Mouse (Mus musculus): ENCODE data around the gene Hdhd5. TPM values are rescaled to one million over a fixed set of nuclear protein-coding genes. Genes with fewer than 3 reads are reported as not detected.

Hdhd5 gene
- polyA plus RNA-seq, 1 experiment: 17.4 TPM

DNA sequence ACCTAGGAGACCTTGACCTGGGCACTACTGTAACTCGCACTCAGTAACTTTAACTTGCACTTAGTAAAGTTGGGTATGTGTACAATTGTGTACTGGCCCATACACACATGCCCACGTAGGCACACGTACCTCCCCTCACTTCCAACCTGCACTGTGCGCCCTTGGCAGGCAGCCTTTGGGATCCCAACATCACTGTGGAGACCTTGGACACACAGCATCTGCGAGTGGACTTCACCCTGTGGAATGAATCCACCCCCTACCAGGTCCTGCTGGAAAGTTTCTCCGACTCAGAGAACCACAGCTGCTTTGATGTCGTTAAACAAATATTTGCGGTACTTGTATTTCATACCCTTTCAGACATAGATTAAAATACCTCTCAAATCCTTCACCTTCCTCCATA lies 55.8 kb downstream of the Hdhd5 start:
- no peak for TF ChIP-seq GATA1 (IDR thresholded peaks at IDR 0.05; ENCODE audit: low read length)

DNA sequence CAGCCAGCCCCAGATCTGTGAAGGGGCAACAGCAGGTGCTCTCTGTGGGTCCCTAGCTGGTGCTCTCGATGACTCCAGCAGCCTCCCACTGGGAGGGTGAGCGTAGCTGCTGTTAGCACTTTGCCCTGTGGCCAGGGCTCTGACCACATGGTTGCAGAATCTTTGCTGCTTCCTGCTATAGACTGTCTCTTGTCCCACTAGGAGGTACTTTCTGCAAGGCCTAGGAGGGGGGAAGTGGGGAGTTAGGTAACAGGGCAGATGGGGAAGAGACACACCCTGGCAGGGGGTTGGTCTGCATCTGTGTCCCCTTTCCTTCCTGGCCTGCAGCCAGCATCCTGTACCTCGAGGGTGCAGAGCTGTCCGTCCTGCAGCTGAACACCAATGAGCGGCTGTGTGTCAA lies 57.7 kb downstream of the Hdhd5 start:
- TF ChIP-seq GATA1 (IDR thresholded peaks at IDR 0.05; ENCODE audit: low read length): no peak

DNA sequence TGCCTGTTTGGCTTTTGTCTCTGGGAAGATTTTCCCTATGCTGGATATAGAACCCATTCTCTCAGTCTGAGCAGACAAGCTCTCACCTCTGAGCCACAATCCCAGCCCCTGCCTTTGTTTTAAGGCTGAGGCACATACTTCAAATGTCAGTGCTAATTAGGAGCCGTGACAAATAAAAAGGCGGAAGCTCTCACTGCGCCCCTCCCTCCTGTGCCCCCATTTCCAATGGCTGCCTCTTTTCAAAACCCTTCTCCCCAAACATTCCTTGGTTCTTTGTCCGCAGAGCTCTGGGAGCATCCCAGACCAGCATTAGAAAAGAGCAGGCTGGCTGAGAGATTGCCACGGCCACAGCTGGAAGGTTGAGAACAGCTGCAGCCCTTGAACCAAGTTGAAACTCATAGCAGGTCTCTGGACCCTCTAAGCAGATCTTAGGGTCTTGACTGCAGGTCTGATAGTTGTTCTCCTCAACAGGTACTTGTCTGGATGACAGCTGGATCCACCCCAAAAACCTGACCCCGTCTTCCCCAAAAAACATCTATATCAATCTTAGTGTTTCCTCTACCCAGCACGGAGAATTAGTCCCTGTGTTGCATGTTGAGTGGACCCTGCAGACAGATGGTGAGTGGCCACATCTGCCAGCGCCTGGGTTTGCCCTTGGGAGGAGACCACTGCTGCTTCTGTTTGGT lies 58.5 kb downstream of the Hdhd5 start:
- no peak for TF ChIP-seq GATA1 (IDR thresholded peaks at IDR 0.05; ENCODE audit: low read length)

DNA sequence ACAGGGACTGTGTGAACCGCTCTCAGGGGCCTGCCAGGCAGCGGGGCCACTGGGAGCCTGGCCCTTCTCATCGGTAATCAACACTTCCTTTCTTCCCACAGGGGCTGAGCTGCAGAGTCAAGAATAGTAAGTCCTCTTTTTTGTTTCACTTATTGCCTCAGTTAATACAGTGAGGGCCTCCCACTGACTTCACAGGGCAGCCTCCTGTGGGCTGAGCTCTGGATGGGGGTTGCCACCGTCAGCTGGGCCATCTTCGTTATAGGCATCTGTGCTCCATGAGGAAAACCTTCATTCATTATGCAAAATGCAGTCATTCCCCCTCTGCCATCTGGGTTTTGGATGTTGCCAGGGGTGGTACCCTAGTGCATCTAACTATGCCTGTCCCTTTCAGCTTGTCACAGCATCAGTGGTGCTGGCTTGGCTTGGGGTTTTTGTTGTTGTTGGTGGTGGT lies 59.1 kb downstream of the Hdhd5 start:
- TF ChIP-seq GATA1 (IDR thresholded peaks at IDR 0.05; ENCODE audit: low read length): no peak

DNA sequence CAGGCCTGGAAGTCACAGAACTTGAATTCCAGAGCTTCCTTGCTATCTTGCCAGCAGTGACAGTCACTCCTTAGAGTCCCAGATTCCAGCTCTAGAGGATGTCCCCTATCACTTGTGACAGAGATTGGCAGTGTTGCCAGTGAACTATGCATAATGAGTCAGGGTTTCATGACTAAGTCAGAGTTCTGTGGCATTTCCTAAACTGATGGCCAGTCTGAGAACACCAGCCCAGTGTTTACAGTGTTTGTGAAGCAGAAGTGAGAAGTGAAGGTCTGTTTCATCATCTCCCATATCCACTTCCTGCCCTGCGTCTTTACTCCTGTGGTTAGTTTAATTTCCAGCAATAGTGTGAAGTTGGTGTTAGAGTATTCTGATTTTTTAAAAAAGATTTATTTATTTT lies 60.5 kb downstream of the Hdhd5 start:
- no peak for TF ChIP-seq GATA1 (IDR thresholded peaks at IDR 0.05; ENCODE audit: low read length)

DNA sequence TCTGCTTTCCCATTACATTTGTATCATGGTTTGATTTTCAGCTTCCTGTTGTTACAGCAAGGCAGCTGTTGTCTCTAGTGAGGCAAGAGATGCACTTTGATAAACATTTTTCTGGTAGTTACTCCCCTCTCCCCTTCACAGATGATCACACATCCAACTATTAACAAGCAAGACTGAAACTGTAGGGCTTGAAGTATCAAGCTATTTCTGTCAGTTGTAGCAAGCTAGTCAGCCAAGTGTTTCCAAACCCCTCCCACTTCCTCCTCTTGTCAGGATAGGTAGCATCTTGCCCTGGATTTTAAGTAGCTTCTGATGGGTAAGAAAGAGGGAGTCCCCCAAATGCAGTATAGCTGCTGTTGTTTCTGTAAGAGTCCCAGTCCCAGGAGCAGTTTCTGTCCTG lies 61.3 kb downstream of the Hdhd5 start:
- TF ChIP-seq GATA1 (IDR thresholded peaks at IDR 0.05; ENCODE audit: low read length): no peak

DNA sequence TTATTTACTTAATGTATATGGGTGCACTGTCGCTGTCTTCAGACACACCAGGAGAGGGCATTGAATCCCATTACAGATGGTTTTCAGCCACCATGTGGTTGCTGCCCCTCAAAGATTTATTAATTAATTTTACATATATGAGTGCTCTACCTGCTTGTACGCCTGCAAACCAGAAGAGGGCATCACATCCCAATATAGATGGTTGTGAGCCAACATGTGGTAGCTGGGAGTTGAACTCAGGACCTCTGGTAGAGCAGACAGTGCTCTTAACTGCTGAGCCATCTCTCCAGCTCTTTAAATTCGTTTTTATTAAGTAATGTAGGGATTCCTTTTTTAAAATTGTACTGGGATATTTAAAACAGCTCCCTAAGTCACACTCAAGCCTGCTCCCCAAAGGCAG lies 61.9 kb downstream of the Hdhd5 start:
- TF ChIP-seq GATA1 (IDR thresholded peaks at IDR 0.05; ENCODE audit: low read length): no peak

DNA sequence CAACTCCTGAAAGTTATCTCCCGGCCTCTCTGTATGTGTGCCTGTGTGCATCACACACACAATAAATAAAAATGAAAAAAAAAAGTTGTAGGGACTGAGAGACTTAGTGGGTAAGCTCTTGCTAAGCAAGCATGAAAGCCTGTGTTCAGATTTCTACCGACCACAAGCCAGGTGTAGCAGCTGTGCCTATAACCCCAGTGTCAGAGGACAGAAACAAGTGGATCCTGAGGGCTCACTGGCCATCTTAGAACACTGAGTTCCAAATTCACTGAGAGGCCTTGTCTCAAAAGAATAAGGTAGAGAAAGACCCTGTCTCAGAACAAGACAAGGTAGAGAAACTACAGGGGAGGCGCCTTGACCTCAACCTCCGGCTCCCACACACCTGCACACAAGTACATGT lies 62.9 kb downstream of the Hdhd5 start:
- TF ChIP-seq GATA1 (IDR thresholded peaks at IDR 0.05; ENCODE audit: low read length): no peak

DNA sequence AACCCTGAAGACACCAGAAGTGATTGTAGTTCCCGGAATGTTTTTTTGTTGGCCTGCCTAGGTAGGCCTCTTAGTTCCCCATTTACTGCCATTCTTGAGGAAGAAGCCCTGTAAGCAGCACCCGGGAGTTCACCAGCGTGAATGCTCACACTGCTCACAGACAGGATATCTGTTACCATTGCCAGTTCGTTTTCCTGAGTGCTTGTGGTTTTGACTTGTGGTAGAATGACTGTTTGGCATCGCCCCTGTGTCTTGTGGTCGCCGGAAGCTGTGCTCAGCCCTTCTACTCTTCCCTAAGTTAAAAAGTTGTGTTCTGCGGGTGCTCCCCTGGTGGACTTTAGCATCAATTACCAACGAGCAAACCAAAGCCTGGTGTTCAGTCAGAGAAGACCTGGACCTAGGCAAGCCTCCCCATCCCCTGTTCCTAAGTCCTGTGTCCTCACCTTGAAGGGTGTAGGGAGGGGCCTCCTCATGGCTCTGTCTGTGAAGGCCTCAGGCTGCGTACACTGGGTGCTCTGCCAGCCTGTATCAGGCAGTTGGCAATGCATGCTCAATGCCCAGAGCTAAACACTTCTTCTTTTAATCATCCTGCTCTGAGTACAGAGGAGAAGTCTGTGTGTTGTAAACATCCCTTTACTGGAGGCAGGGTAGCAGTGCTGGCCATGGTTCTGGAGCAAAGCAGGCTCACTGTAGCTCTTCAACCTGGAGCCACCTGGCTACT lies 64.3 kb downstream of the Hdhd5 start:
- no peak for TF ChIP-seq GATA1 (IDR thresholded peaks at IDR 0.05; ENCODE audit: low read length)

DNA sequence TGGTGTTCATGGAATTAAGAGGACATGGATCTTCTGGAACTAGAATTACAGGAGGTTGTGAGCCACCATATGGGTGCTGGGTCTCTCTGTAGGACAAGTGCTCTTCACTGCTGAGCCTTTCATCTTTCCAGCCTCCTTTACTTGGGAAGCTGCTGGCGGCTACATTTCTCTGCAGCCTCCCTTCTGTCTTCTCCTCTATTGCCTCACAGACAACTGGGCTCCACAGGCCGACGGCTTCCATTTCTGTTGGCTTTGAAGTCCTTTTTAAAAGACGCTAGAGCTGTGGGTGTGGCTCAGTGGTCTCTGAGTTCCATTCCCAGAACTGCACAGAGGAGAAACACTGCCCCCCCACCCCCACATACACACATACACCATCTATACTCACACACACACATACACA lies 65.7 kb downstream of the Hdhd5 start:
- TF ChIP-seq GATA1 (IDR thresholded peaks at IDR 0.05; ENCODE audit: low read length): no peak

DNA sequence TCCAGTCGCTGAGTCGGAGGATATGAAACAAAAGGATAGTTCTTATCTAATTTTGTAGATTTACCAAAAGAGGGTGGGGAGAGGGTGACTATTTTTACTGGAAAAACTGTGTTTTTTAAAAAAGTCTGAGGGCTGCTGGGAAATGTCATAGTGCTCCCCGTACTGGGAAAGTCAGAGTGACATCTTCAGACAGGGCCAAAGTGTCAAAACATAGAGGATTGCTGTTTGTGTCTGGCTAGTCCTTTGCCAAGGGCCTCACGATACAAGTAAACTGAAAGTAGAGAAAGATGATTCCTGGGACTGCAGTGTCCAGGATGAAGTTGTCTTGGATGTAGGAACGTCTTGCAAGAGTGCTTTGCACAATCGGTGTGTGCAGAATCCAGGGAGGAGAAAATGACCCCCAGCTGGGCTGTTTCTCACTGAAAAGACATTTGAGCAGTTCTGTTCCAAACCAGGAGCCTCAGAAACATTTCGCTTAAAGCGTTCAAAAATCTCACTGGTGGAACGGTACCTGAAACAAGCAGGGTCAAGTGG lies 66.6 kb downstream of the Hdhd5 start:
- no peak for TF ChIP-seq GATA1 (IDR thresholded peaks at IDR 0.05; ENCODE audit: low read length)

DNA sequence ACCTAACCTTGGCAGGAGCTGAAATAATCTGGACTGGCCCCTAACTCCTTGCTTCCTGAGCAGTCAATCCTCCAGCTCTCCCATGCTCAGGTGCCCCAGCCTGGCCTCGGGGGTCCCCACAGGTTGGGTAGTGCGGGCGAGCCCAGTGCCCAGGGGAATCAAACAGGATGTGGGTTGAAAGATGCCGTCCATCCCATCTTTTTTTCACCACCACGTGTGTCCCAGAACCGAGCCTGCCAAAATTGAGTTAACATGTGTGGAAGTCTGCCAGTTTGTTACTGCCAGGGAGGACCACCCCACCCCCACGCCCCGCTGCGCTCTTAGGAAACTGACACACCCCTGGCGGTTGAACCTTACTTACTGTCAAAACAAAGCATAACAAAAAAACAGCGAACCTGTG lies 67.2 kb downstream of the Hdhd5 start:
- no peak for TF ChIP-seq GATA1 (IDR thresholded peaks at IDR 0.05; ENCODE audit: low read length)

DNA sequence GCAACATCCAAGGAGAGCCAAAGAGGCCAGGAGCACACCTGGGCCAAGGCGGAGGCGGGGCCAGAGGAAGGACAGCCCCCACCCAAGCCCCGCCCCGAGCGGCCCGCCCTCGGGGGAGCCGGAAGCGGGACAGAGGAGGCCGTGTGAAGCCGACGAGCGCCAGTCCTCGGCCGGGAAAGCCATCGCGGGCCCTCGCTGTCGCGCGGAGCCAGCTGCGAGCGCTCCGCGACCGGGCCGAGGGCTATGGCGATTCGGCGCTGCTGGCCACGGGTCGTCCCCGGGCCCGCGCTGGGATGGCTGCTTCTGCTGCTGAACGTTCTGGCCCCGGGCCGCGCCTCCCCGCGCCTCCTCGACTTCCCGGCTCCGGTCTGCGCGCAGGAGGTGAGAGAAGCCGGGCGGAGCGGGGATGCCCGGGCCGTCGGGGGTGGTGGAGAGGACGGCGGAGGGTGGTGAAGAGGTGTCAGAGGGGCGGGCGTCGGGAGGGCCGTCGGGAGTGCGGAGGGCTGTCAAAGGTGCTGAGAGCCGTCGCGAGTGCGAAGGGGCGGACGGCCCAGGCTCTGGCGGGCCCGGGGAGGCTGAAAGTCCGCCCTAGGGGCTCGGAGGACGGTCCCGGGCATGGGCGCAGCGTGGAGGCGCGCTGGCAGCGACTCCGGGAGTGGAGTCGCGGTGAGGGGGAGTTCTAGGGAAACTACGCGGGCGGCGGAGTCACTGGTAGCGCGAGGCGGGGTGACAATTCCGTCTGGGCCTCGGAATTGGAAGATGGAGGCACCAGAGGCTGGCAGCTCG lies 67.8 kb downstream of the Hdhd5 start, which contains the start of gene Il17ra:
Gene Il17ra (plus strand): TSS at position 162 of the 786 bp plus-strand sequence.
- TF ChIP-seq GATA1 (IDR thresholded peaks at IDR 0.05; ENCODE audit: low read length): no peak

DNA sequence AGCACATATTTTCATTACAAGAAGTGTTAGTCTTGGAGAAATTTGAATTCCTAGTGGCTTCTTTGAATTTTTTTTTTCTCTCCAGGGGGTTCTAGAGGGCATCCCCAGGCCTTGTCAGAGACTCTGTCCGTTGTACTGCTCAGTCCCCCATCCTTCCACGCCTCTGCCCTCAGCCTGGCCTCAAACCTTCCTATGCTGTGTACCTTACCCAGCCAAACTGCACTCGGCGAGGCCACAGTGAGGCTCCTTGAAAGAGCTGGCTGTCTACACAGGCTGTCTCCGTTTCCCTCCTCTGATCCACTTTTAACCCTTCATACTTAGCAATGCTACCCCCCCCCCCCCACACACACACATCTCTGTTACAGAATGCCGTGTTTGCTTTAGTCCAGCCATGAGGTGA lies 68.9 kb downstream of the Hdhd5 start:
- no peak for TF ChIP-seq GATA1 (IDR thresholded peaks at IDR 0.05; ENCODE audit: low read length)

DNA sequence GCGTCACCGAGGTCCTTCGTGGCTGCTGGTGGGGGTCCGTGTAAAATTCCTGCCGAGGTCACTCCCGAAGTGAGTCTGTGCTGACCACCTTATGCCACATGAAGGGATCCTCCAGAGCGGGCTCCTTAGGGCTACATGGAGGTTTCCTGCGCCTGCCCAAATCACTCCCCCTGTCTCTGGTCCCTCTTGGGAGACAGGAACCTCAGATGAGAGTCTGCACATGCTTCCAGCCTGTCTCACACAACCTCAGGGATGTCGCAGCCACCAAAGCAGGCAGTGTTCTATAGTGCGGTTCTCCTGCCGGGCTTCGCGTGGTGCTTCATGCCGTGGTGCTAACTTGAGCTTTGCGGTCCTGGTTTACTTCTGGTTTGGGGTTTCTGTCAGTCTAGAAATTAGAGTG lies 69.9 kb downstream of the Hdhd5 start:
- no peak for TF ChIP-seq GATA1 (IDR thresholded peaks at IDR 0.05; ENCODE audit: low read length)

Other genes starting within 250 kb of the Hdhd5 start
- not detected in 2 replicates for gene D330020A13Rik, start 237.0 kb downstream of the Hdhd5 start, polyA plus RNA-seq (2012)
- not detected in 2 replicates for gene B4galnt3, start 236.8 kb downstream of the Hdhd5 start, polyA plus RNA-seq (2012)
- 26.5 and 29.0 TPM in 2 replicates for gene Kdm5a, start 167.2 kb downstream of the Hdhd5 start, polyA plus RNA-seq (2012)
- gene Ccdc77, start 166.9 kb downstream of the Hdhd5 start, polyA plus RNA-seq (2012): 2.4 and 3.0 TPM in 2 replicates
- gene Il17ra, start 68.1 kb downstream of the Hdhd5 start, polyA plus RNA-seq (2012): 12.1 and 15.9 TPM in 2 replicates
- not detected in 2 replicates for gene Tmem121b, start 37.5 kb downstream of the Hdhd5 start, polyA plus RNA-seq (2012)
- 28.8 and 34.2 TPM in 2 replicates for gene Cecr2, start 135.1 kb upstream of the Hdhd5 start, polyA plus RNA-seq (2012)
- 0.25 and 0.36 TPM in 2 replicates for gene Slc25a18, start 242.3 kb upstream of the Hdhd5 start, polyA plus RNA-seq (2012)